Mouse (Mus musculus) forebrain, embryonic 15.5 days (tissue): Measurements from ENCODE around the gene Cct7. TPM values are rescaled to one million over a fixed set of nuclear protein-coding genes. Genes with fewer than 3 reads are reported as not detected.

ENCODE experiments used
- ATAC-seq: fragments of 200-750 bp; cut with Nextera tagmentation; replicated peaks from 2 replicates; pipeline ENCODE4 v1.8.0; 2017; ENCODE audit warnings: mild to moderate bottlenecking, moderate TSS enrichment, moderate library complexity
- H3K27ac ChIP-seq: fragments of 300-500 bp; sonication (generic); replicated peaks from 2 replicates; pipeline ENCODE4 v1.5.1; 2015; ENCODE audit warnings: mild to moderate bottlenecking, inconsistent platforms
- H3K27me3 ChIP-seq: fragments of 300-500 bp; sonication (generic); 2 replicates; pipeline ENCODE4 v1.6.1; 2015; ENCODE audit warnings: inconsistent platforms
- H3K36me3 ChIP-seq: fragments of 300-500 bp; sonication (generic); 2 replicates; pipeline ENCODE4 v1.6.1; 2015; ENCODE audit warnings: mild to moderate bottlenecking, inconsistent platforms
- H3K4me1 ChIP-seq: fragments of 300-500 bp; sonication (generic); 2 replicates; pipeline ENCODE4 v1.6.1; 2015; ENCODE audit warnings: inconsistent platforms
- H3K4me2 ChIP-seq: fragments of 300-500 bp; sonication (generic); replicated peaks from 2 replicates; pipeline ENCODE4 v1.6.1; 2015; ENCODE audit warnings: mild to moderate bottlenecking, inconsistent platforms
- H3K4me3 ChIP-seq: fragments of 300-500 bp; sonication (generic); 2 replicates; pipeline ENCODE4 v1.5.1; 2015; ENCODE audit warnings: mild to moderate bottlenecking, inconsistent platforms
- H3K9ac ChIP-seq: fragments of 300-500 bp; sonication (generic); replicated peaks from 2 replicates; pipeline ENCODE4 v1.6.1; 2015; ENCODE audit warnings: mild to moderate bottlenecking, inconsistent platforms
- H3K9me3 ChIP-seq: fragments of 300-500 bp; sonication (generic); 2 replicates; pipeline ENCODE4 v1.6.1; 2016; ENCODE audit warnings: inconsistent platforms
- WGBS: fragments of 180-500 bp; shearing (Covaris S2); methylation state at CpG from one replicate; pipeline ENCODE4 v1.1.7; 2015; ENCODE audit warnings: mixed read lengths; 5-methylcytosine and 5-hydroxymethylcytosine counted together
- polyA plus RNA-seq: library from polyadenylated mRNA; unstranded; fragments of >200 nt; fragmentation: Nextera tagmentation; extraction: Ambion mirVana; gene quantifications from 2 replicates; pipeline ENCODE4 v1.2.1, GENCODE M21; 2015

The Cct7 gene
- polyA plus RNA-seq, 1 experiment from 2014 or later: 644 TPM

DNA sequence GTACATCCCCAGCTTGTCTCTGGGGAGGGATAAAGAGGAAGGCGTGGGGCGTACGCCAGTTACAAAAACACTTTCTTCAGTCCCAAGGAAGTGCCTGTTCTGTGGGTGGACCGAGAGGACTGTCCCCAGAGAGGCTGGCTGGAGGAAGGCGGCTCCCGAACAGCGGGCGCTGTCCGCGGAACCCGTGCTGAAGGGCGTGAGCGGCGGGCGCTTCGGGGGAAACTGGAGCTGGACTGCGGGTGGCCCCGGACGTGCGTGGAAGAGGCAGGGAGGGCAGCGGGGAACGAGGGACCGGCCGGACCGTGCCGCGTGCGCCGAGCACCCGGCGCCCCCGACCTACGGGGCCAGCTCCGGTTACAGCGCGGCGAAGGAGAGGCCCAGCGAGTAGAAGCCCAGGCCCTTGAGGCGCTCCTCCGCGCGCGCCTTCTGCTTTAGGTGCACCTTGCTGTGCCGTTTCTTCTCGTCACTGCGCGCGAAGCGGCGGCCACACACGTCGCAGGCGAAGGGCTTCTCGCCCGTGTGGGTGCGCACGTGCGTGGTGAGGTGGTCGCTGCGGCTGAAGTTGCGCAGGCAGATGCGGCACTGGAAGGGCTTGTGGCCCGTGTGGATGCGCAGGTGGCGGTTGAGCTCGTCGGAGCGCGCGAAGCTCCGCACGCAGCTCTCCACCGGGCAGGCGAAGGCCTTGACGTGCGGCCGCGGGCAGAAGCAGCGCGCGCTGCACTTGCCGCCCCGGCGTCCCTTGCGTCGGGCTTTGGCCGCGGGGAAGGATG is 60.2 kb downstream of the Cct7 start:
- no peak overlapping the region for H3K9ac ChIP-seq

GRCm38 (mm10) chr6:85512056-85512440 is 60.7 kb downstream of the Cct7 start:
- H3K4me3 ChIP-seq: peak overlapping the region; percentile 46
- peak overlapping the region; percentile 81 for H3K4me2 ChIP-seq
- peaks cover 31% of the 10 kb centered on the region for H3K4me1 ChIP-seq
- peaks cover 72% of the 10 kb centered on the region for H3K27me3 ChIP-seq
- no peak overlapping the region for H3K27ac ChIP-seq
- under 1% methylated on average over 35 of the region's 36 CpGs for WGBS
- ATAC-seq: no peak
- no peaks in the 10 kb centered on the region for H3K36me3 ChIP-seq
- H3K9me3 ChIP-seq: no peaks in the 10 kb centered on the region
- no peak overlapping the region for H3K9ac ChIP-seq

More for the DNA sequence above, 60.2 kb downstream of the Cct7 start:
- Histone ChIP-seq H3K4me2 (peak overlapping the region; percentile 81), H3K27me3 (peaks cover 72% of the 10 kb centered on the region), H3K27ac (no peak overlapping the region), H3K4me3 (peak overlapping the region; percentile 46), H3K9me3 (no peaks in the 10 kb centered on the region), H3K36me3 (no peaks in the 10 kb centered on the region), H3K4me1 (peaks cover 31% of the 10 kb centered on the region)
- under 1% methylated on average over 88 of the region's 88 CpGs for WGBS
- ATAC-seq: no peak

DNA sequence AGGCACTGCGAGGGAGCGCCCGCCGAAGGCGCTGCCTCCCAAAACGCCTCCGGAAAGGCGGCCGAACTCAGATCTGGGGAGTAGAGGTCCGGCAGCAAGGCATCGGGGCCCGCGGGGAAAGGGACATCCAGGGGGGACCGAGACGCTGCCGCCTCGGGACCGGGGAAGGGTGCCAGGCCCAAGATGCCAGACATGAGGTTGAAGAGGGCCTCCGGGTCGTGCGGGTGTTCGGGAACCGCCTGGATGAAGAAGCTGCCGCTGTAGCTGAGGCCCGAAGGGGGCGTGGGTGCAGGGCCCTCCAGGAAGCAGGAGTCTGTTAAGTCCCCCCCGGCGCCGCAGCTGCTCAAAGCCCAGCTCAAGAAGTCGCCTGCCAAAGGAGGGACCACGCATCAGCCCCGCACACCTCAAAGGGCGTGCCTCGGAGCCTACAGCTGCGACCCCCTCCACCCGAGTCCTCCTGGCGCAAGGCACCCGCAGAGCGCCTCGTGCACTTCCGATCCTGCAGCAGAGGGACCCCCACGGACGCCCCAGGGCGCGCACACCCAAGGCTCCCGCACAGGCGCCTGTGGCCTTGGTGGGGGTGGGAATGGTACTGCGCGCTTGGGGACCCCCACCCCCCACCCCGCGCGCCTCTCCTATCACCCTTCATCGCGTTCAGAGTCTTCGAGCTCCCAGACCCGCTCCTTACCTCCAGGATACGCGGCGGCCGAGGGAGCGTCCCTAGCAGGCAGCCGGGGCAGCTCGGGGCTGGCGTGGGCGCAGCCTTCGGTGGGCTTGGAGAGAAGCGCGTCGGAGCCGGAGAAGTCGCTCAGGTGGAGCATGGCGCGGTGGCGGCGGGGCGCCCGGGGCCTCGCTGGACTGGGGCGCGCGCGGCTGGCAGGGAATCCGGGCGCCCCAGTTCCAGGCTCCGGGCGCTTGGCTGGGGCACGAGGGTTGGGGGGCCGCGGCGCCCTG is 61.5 kb downstream of the Cct7 start:
- Histone ChIP-seq H3K27me3 (peaks cover 72% of the 10 kb centered on the region), H3K4me3 (peak overlapping the region; percentile 46), H3K4me1 (peaks cover 31% of the 10 kb centered on the region), H3K27ac (no peak overlapping the region), H3K9me3 (no peaks in the 10 kb centered on the region), H3K4me2 (peak overlapping the region; percentile 81), H3K36me3 (no peaks in the 10 kb centered on the region), H3K9ac (peak overlapping the region; percentile 27)
- under 1% methylated on average over 87 of the region's 90 CpGs for WGBS
- peak; percentile 36 for ATAC-seq

GRCm38 (mm10) chr6:85513531-85513910 is 62.2 kb downstream of the Cct7 start, which contains the start of gene Egr4:
TSS of gene Egr4 (minus strand) at chr6:85513589.
- 0% methylated on average over 37 of the region's 38 CpGs for WGBS
- Histone ChIP-seq H3K9ac (peak within 1 kb of the TSS; percentile 27), H3K36me3 (no peaks in the 10 kb centered on the region), H3K4me2 (peak within 1 kb of the TSS; percentile 81), H3K9me3 (no peaks in the 10 kb centered on the region), H3K4me1 (peaks cover 34% of the 10 kb centered on the region), H3K27me3 (peaks cover 70% of the 10 kb centered on the region), H3K4me3 (peak within 1 kb of the TSS; percentile 46), H3K27ac (no peak within 1 kb of the TSS)
- ATAC-seq: peak; percentile 81

DNA sequence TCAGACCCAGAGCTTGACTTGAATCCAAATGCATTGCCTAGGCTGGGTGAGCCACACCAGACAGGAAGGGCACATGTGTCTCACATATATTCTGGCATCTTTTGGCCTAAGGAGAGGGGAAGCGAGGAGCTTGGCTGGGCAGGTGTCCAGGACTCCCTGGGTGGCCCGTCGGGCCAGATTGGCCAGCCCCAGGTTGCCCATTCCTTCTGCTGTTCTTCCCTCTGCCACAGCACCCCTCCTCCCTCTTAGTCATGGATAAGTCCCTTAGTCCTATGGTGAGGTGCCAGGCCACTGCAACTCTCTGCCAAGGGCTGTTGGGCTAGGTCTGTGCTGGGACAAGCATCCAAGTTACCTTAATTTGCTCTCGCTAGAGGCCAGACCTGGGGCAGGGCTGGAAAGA is 64.6 kb downstream of the Cct7 start:
- no peaks in the 10 kb centered on the region for H3K9me3 ChIP-seq
- H3K4me3 ChIP-seq: no peak overlapping the region
- ATAC-seq: no peak
- no peak overlapping the region for H3K4me2 ChIP-seq
- WGBS: 79% methylated on average over 4 of the region's 4 CpGs
- H3K27me3 ChIP-seq: peaks cover 52% of the 10 kb centered on the region
- H3K27ac ChIP-seq: no peak overlapping the region
- no peak overlapping the region for H3K9ac ChIP-seq
- peaks cover 35% of the 10 kb centered on the region for H3K4me1 ChIP-seq
- no peaks in the 10 kb centered on the region for H3K36me3 ChIP-seq

Other genes with a start within 250 kb of the Cct7 start
- 24.2 and 25.3 TPM in 2 replicates for gene Sfxn5, start 118.1 kb upstream of the Cct7 start, polyA plus RNA-seq
- gene Rab11fip5, start 76.9 kb upstream of the Cct7 start, polyA plus RNA-seq: 15.1 and 15.2 TPM in 2 replicates
- not detected in 2 replicates for gene Noto, start 27.6 kb upstream of the Cct7 start, polyA plus RNA-seq
- gene Smyd5, start 19.5 kb upstream of the Cct7 start, polyA plus RNA-seq: 54.2 and 56.8 TPM in 2 replicates
- gene Pradc1, start 456 bp downstream of the Cct7 start, polyA plus RNA-seq: 28.7 and 29.7 TPM in 2 replicates
- 7.2 and 7.4 TPM in 2 replicates for gene Fbxo41, start 51.5 kb downstream of the Cct7 start, polyA plus RNA-seq
- not detected in 2 replicates for gene Egr4, start 62.1 kb downstream of the Cct7 start, polyA plus RNA-seq
- 5.9 TPM in 2 replicates for gene Alms1, start 136.0 kb downstream of the Cct7 start, polyA plus RNA-seq